Mouse (Mus musculus): Measurements from ENCODE around the gene Plekhj1.
"Not testable (repeated sequence)": the region's sequence is repeated elsewhere in the genome, so short reads cannot be mapped to it uniquely, and the experiment has no call there.

The Plekhj1 gene

GRCm38 (mm10) chr10:80826151-80827062, 28.0 kb upstream of the Plekhj1 start, which contains the start of gene Oaz1:
Gene Oaz1 (plus strand): TSS chr10:80826656.
- DNase-seq (ENCODE audit: low read depth, low spot score) = peak; percentile 100

GRCm38 (mm10) chr10:80824827-80825226, 26.4 kb upstream of the Plekhj1 start:
- no peak for DNase-seq (ENCODE audit: low read depth, low spot score)

- no peak for DNase-seq (ENCODE audit: low read depth, low spot score)
These were observed 25.6 kb upstream of the Plekhj1 start for GRCm38 (mm10) chr10:80823847-80824643.

- peak; percentile 50 for DNase-seq (ENCODE audit: low read depth, low spot score)
These were observed 24.9 kb upstream of the Plekhj1 start for GRCm38 (mm10) chr10:80823316-80823715.

GRCm38 (mm10) chr10:80822528-80822927, 24.1 kb upstream of the Plekhj1 start:
- DNase-seq (ENCODE audit: low read depth, low spot score) = no peak

- DNase-seq (ENCODE audit: low read depth, low spot score) = peak; percentile 59
These were observed 23.6 kb upstream of the Plekhj1 start for GRCm38 (mm10) chr10:80821991-80822390.

- DNase-seq (ENCODE audit: low read depth, low spot score) = no peak
These were observed 21.0 kb upstream of the Plekhj1 start for GRCm38 (mm10) chr10:80819406-80819805.

GRCm38 (mm10) chr10:80818599-80819281, 20.3 kb upstream of the Plekhj1 start:
- no peak for DNase-seq (ENCODE audit: low read depth, low spot score)

- peak; percentile 62 for DNase-seq (ENCODE audit: low read depth, low spot score)
These were observed 19.5 kb upstream of the Plekhj1 start for GRCm38 (mm10) chr10:80817955-80818354.

- no peak for DNase-seq (ENCODE audit: low read depth, low spot score)
These were observed 18.7 kb upstream of the Plekhj1 start for GRCm38 (mm10) chr10:80817164-80817563.

GRCm38 (mm10) chr10:80816303-80816702, 17.9 kb upstream of the Plekhj1 start:
- not testable (repeated sequence) for DNase-seq (ENCODE audit: low read depth, low spot score)

- DNase-seq (ENCODE audit: low read depth, low spot score) = no peak
These were observed 16.4 kb upstream of the Plekhj1 start for GRCm38 (mm10) chr10:80814800-80815199.

- DNase-seq (ENCODE audit: low read depth, low spot score) = no peak
These were observed 14.9 kb upstream of the Plekhj1 start, which contains the start of gene Jsrp1 for GRCm38 (mm10) chr10:80813366-80813765. Gene Jsrp1 (minus strand): TSS chr10:80813498.

- DNase-seq (ENCODE audit: low read depth, low spot score) = no peak
These were observed 14.1 kb upstream of the Plekhj1 start for GRCm38 (mm10) chr10:80812391-80813041.

- no peak for DNase-seq (ENCODE audit: low read depth, low spot score)
These were observed 11.7 kb upstream of the Plekhj1 start for GRCm38 (mm10) chr10:80810084-80810483.

- DNase-seq (ENCODE audit: low read depth, low spot score) = no peak
These were observed 10.7 kb upstream of the Plekhj1 start for GRCm38 (mm10) chr10:80808985-80809632.

GRCm38 (mm10) chr10:80808099-80808984, 9.9 kb upstream of the Plekhj1 start:
- no peak for DNase-seq (ENCODE audit: low read depth, low spot score)

GRCm38 (mm10) chr10:80807057-80807627, 8.7 kb upstream of the Plekhj1 start:
- no peak for DNase-seq (ENCODE audit: low read depth, low spot score)

GRCm38 (mm10) chr10:80806341-80807056, 8.1 kb upstream of the Plekhj1 start:
- no peak for DNase-seq (ENCODE audit: low read depth, low spot score)

Measured in 3T3-L1 (cell line).